Mouse (Mus musculus) lung, postnatal 14 days (tissue): ENCODE measurements around the gene Fcamr.

Experiments
- DNase-seq: peaks from one replicate; pipeline ENCODE4 v3.0.0; 2021

The Fcamr gene

GRCm38 (mm10) chr1:130804279-130804678 lies 3.6 kb downstream of the Fcamr start:
- no peak for DNase-seq

GRCm38 (mm10) chr1:130810906-130811305 lies 10.2 kb downstream of the Fcamr start:
- DNase-seq = no peak

DNA sequence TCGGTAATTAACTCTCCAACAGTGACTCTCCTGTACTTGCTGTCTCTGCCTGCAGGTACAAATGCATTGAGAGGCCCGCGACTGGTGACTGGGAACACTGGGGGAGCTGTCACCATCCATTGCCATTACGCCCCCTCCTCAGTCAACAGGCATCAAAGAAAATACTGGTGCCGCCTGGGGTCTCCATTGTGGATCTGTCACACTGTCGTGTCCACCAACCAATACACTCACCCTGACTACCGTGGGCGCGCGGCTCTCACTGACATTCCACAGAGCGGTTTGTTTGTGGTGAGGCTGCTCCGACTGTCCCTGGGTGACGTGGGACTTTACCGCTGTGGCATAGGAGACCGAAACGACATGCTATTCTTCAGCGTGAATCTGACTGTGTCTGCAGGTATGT lies 10.6 kb downstream of the Fcamr start:
- no peak for DNase-seq

GRCm38 (mm10) chr1:130819737-130820136 lies 19.0 kb downstream of the Fcamr start:
- DNase-seq = no peak

DNA sequence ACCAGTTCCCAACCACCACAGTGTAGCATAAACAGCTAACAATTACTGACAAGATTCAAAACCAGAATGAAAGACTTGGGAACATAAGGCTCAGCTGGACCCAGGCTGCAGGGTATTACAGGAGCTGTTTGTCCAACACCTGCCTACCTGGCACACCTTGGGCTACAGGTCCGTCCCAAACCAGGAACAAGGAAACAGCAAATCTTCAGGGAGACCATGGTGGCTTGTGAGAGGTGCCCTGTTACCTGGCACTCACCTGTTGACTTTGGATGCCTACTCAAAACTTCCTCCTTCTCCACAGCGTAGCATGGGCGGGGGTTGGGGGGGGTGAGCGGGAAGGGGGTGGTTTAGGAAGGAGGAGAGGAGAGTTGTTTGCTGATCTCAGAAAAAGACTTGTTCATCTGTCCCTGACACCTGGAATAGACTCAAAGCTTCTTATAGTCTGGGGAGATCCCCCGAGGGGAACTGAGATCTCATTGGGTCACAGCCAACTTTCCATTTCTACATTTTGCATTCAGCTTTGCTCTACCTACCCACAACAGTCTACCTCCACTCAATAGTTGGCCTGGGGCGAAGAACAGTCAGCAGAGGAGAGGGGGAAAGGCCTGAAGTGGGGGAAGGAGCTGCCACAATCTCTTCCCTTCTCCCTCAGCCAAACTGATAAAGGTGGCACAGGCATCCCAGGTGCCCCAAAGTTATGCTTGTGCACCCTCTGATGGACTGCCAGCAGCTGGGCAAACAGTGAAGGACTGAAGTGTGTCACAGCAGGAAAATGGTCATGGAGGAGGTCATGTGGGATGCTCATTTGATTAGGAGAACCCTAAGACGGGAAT lies 19.8 kb downstream of the Fcamr start:
- DNase-seq = no peak

DNA sequence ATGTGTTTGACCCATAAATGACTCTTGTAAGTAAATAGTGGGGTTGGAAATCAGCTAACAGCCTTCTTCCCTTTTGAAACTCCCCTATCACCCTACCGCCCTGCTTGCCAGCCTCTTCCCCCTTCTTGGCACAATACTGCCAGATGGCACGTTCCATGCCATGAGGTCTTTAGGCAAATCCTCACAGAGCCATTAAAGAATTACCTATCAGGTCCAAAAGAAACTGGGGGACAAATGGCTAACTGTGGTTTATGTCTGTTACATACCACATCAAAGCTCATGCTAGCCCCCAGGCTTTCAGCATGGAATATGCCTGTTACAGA lies 20.4 kb downstream of the Fcamr start:
- DNase-seq = no peak

DNA sequence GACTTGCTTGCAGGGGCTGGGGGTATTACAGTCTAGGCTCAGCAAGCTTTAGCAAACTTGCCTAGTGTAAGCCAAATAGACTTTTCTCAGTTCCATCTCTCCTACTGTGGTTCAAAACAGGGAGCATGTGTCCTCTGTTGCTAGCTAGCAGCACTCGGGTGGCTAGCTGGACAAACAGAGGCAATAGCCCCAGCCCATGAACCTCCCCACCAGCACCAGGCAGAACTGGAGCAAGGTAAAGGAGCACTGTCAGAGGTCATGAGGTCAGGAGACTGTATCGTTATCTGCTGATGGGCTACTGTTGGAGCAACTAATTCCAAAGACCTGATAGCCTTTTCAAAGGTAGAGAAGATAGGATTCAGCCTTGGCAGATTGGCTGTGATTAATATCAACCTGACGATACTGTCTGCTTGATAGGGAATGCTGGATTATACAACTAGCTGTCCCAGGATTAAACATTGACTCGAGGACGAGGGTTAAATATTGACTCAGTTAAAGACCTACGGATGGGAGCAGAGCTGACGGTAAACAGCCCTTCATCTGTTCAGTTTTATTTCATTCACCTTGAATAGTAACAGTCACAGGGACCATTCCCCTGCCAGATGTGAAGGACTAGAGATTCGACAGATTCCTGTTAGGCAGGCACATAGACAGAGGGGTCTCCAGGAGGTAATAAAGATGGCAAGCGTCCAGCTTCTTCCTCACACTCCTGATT lies 21.4 kb downstream of the Fcamr start:
- no peak for DNase-seq

- no peak for DNase-seq
Measured at GRCm38 (mm10) chr1:130826448-130826847, 25.7 kb downstream of the Fcamr start, which contains the start of gene Pigr. Gene Pigr (plus strand): TSS chr1:130826684.

GRCm38 (mm10) chr1:130828656-130829055 lies 28.0 kb downstream of the Fcamr start:
- DNase-seq = no peak

DNA sequence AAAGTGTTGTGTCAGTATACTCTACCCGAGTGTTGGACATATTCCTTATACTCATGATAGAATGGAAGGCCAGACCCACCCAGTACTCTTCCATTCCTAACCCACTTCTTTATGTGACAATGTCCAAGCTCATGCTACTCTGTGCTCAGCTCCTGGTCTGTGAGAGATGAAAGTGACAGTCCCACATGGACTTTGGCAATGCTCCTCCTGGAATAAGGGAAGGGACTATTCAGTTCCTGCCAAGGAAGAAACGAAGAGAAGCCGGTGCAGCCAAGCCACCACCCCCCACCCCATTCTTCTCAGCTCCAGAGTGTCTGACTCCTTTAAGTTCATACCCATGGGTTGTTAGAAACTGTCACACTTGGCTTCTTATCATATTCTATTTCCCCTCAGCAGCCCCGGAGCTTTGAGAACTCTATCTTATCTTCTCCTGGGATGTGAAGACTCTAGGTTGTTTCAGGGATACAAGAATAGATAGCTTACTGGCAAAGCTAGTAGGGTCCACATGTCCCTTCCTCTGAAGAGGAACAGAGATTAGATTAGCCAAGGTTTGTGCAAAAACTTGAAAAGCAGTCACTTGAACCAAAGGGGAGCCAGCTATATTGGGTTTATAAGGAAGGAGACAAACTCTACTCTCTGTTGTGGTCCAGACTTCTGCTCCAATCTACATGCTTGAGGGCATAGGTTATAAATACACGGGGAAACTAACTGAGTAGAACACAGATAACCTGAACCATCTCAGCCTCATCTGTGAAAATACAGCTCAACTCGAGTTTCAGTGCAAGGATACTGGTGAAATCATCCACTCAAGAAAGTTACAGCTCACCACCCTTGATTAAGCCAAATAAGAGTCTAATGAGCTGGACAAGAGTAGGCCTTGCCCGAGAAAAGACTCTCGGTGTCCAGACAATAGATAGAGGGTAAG lies 29.5 kb downstream of the Fcamr start:
- no peak for DNase-seq

DNA sequence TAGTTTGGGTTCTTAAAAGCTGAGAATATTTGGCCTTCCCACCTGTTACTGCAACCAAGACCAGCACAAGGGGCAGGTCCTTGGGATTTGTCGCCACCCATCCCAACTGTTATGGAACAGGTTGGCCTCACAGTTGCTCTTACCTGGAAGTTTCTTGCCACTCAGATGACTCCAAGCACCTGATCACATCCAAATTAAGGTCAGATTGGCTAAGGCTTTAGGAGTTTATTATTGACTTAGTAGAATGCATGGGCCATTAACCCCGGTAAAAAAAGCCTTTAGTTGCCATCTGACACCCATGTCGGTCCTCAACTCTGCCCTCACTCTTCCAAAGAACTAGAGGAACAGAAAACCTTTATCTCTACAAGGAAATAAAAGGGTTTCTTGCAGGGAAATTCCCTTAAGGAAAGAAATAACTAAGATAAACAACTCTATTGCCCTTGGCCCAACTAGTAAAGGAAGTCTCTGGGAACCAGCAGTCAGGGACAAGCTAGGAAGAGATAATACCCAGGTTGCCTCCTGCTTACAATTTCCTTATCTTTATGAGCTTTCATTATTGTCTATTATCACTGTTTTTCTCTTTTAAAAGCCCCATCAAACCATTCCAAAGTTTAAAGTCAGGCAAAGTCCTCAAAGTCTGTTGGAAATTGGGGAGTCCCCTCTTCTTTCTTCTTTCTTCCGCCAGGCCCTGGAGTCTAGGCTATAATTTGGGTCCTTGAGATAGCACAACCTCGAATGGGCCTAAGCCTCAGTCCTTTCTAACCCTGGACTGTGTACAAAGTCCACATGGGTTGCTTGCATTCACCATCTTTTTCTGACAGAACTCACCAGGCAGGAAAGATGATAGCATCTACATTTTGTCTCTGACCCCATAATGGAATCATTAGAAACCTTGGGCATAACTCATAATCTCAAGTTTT lies 31.8 kb downstream of the Fcamr start:
- DNase-seq = no peak

DNA sequence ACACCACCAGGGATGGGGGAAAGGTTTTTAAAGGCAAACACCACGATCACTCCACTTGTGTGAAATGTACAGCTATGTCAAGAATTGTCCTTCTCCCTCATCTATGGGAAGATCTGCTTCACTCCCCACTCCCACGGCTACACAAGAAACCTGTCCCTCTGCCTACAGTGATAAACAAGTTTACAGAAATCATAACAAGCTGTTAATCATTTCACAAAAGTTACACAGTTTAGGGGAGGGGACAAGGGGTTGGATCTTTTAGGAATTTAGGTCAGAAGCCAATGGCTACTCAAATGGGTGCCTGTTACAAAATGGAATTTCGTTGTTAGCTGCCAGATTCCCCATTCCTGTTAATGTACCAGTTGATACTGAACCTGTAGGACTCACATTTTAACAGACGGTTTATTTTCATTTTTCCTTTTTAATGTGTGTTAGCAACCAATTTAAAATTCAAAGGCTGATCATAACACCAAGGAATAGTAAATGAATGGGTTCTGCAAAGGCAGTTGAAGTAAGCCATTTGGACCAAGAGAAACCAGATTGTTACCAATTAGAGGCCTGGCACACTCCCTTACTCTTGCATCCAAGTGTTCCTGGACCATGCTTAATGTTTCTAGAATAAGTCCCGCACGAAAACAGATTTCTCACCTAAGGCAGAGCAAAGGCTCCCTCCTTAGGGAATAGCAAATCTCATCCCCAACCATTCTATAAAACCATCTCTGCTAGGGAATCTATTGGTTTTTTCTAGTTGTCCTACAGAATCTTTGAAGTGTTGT lies 34.6 kb downstream of the Fcamr start:
- DNase-seq = no peak

- peak; percentile 61 for DNase-seq
Measured at GRCm38 (mm10) chr1:130838288-130838687, 37.6 kb downstream of the Fcamr start.

DNA sequence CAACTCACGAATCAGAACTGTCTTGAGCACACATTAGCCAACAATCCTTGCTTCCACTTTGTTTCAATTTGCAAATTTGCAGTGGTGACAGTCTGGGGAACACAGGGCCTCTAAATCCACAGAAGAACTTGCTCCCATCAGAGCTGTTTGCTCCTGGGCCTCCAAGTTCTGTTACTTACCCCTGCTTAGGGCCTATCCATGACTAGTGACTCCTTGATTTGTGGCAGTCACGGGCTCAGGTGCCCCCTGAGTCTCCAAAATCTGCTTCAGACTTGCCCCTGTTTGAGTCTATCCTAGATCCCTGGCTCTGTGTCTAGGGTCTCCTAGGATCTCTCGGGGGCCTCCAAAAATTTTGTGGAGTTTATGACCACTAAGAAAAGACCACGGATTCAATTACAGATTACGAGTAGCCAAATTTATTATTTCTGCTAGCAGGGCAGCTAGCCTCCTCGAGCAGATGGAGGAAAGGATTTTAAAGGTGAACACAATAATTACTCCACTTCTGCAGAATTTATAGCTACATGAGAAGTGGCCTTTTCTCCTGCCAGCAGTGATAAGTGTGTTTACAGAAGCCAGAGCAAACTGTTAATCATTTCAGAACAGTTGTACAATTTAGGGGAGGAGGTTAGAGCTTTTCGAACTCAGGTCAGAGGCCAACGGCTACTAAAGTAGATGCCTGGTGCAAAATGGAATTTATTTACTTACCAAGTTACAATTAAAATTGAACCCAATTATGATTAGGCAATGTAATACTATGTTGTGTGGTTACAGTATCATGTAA lies 40.1 kb downstream of the Fcamr start:
- no peak for DNase-seq

DNA sequence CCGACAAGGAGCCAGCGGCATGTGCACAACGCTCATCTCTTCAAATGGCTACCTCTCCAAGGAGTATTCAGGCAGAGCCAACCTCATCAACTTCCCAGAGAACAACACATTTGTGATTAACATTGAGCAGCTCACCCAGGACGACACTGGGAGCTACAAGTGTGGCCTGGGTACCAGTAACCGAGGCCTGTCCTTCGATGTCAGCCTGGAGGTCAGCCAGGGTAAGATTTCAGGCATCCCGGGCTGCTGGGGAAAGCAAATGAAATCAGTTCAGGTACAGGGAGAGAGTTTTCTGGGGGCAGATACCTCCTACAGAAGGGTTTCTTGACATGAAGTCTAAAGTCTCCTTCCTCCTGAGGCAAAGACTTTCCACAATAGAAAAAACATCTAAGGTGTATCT lies 40.9 kb downstream of the Fcamr start:
- DNase-seq = no peak

GRCm38 (mm10) chr1:130844516-130844915 lies 43.8 kb downstream of the Fcamr start:
- no peak for DNase-seq

DNA sequence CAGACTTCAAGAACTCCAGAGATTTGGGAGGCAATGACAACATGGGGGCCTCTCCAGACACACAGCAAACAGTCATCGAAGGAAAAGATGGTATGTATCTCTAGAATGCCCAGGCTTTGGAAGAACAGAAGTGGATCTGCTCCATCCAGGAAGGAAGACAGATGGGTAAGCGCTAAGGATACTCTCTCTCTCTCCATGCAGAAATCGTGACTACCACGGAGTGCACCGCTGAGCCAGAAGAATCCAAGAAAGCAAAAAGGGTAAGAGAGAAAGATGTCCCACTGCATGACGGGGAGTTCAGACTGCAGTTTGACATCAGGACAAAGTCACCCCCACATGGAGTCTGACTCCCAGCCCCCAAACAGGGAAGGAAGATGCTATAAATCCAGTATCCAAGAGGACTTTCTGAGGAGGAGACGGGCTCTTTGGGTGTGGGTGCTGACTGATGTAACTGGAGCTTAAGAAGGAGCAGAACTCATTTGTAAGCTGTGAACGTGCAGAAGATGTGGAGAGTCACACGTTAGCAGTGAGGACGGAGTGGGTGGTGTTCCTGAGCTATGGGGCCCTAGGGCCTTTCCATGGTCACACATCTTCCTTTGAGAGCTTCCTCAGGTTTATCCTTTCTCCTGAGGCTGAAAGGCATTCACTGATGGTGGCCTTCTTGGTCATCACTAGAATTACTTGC lies 49.0 kb downstream of the Fcamr start:
- DNase-seq = no peak

GRCm38 (mm10) chr1:130850405-130850804 lies 49.7 kb downstream of the Fcamr start:
- DNase-seq = no peak

GRCm38 (mm10) chr1:130854819-130855218 lies 54.1 kb downstream of the Fcamr start:
- no peak for DNase-seq

DNA sequence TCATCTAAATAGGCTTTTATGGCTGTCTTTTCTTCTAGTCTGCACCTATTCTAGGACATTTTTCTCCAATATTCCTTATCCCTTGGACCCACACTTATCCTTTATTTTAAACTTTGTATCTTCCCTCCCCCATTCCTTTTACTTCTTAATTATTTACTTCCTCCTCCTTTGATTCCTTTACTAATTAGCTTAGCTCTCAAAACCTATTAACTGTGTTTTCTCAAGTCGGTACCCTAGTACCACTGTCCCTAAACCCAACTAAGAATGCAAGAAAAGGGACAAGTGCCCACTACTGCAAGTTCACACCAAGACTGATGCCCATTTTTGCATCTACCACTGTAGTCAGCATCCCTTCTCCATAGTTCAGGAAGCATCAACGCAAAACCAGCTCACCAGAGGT lies 55.0 kb downstream of the Fcamr start:
- no peak for DNase-seq
